Mouse (Mus musculus): ENCODE measurements around the gene Eng.

DNA sequence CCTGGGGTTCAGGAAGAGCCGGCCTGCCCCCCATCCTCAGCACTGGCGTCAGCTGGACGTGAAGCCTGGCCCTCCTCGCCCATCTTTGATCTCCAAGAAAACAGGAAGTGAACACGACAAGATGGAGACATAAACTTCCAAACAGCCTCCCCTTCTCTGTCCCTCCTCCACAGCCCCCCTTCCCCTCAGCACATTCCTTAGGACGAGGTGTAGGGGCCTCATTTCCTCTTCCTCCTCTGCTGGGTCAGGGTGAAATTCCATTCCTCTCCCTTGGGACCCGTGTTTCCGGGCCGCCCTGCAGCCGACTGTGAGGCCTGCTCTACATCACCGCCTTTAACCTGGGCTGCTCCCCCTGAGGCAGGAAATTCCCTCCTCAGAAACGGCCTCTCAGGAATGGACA is 9.4 kb downstream of the Eng start:
- no peak for TF ChIP-seq CTCF (IDR thresholded peaks at IDR 0.05; ENCODE audit: low read depth, low read length)
- TF ChIP-seq POLR2A (IDR thresholded peaks at IDR 0.05; ENCODE audit: borderline replicate concordance, low read depth, low read length): no peak
